Mouse (Mus musculus): Measurements from ENCODE around the gene Gsk3b.
A peak's percentile ranks its signal among the peaks of the same experiment; 100 is the strongest.
"Not testable (repeated sequence)": the region's sequence is repeated elsewhere in the genome, so short reads cannot be mapped to it uniquely, and the experiment has no call there.

The Gsk3b gene

DNA sequence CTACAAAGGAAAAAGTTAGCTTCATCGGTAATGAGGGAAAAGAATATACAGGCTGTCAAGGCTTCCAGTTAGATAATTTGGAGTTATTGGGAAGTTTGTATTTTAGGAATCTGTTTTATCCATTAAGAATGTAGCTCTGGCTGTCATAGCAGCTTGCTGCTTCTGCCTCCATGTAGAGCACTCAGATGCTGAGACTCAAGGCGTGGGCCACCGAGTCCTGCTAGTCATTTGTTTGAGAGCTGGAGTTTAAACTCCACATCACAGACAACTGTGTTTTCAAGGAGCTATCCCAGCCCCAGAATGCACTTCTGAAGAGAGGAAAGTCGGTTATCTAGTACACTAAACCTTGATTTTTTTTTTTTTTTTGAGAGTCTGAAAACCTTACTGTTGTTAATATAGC lies 101.2 kb downstream of the Gsk3b start:
- no peak for DNase-seq (ENCODE audit: low spot score in 2 of 2)

DNA sequence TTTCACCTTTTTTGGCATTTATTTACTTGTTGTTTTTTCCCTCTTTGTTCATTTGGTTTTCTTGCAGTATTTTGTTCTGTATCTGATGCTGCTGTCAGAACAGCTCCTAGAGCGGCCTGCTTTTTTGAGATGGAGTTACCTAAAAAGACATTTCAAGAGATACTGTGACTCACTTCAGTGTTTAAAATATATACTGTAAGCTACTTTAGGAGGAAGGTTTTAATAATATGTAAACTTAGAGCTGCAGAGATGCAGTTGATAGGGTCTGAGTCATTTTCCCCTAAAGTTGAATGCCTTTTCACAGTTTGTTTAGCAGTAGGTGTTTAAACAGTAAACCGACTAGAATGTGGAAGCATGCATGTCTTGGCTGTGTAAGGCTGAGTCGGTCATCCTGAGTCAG lies 101.7 kb downstream of the Gsk3b start:
- DNase-seq (ENCODE audit: low spot score in 2 of 2), result no peak

DNA sequence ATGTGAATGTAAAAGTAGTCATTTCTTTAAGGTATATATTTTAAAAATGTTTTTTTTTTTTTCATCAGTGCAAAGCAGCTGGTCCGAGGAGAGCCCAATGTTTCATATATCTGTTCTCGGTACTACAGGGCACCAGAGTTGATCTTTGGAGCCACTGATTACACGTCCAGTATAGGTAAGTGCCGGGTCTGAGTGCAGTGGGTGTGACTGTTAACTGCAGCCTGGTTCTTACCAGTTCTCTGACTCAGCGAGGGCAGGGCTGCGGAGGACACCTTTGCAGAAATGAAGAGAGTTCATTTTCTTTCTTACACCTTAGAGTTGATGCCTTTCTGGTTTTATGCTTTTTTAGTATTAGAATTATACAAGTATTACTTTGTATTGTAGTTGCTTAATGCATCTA lies 102.7 kb downstream of the Gsk3b start:
- no peak for DNase-seq (ENCODE audit: low spot score in 2 of 2)

DNA sequence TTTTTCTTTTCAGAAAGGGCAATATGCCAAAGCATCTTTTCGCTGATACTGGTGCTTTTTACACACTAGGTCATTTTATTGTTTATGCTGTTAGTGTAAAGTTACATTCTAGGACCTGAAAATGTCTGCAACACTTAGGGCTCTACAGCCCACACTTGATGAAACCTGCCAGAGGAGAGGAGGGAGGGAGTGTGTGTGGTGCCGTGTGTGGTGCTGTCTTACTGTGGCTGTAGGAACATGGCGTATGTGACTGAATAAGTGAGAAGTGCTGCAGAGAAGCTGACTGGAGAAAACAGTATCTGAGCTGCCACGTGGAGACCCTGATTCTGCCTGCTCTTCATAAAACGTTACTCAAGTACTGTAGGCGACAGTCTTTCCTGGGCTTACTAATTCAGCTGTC lies 103.8 kb downstream of the Gsk3b start:
- DNase-seq (ENCODE audit: low spot score in 2 of 2), result no peak

DNA sequence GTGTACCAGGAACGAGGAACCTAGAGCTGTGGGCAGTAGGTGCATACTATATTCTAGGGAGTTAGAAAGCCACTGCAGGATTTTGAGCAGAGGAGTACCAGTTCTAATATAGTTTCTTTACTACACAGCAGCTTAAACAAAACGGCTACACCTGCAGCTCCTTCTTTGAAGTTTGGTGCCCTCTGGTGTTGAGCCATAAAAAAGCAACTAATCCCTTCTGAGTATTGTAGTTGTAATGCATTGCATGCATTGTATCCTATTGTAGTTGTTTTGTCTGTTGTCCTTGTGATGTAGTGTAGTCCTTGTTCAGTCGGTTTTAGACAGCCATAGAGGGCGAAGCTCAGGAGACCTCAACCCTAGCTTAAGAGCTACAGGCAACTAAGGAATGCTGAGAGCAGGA lies 108.5 kb downstream of the Gsk3b start:
- peak; percentile 45 to 60 for DNase-seq (ENCODE audit: low spot score in 2 of 2)

DNA sequence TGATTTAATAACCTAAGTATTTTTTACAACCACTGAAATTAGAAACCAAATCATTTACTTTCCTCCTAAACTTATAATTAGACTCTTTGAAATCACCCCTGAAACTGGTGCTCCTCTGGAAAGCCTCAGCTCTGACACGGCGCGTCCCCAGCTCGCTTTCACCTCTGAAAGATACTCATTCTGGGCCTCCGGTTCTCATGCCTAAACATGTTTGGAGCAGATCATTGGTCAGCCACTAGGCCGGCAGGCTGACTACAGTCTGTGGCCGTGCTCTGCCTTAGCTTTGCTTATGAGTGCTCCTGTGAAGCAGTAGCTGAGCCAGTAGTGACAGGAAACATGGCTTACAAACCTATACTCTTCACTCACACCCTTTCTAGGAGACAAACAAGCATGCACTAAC lies 116.5 kb downstream of the Gsk3b start:
- no peak for DNase-seq (ENCODE audit: low spot score in 2 of 2)

DNA sequence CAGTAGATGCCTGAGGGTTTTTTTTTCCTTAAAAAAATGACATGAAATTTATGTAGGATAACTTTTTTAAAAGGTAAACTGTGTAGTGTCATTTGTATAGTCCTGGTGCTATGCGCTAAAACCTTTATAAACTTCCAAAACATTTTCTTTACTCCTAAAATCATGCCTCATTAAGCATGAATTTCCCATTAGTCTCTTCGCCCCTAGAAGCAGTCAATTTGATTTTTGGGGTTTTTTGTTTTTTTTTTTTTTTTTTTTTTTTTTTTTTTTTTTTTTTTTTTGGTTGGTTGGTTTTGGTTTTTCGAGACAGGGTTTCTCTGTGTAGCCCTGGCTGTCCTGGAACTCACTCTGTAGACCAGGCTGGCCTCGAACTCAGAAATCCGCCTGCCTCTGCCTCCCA lies 133.7 kb downstream of the Gsk3b start:
- not testable (repeated sequence) for DNase-seq (ENCODE audit: low spot score in 2 of 2)

DNA sequence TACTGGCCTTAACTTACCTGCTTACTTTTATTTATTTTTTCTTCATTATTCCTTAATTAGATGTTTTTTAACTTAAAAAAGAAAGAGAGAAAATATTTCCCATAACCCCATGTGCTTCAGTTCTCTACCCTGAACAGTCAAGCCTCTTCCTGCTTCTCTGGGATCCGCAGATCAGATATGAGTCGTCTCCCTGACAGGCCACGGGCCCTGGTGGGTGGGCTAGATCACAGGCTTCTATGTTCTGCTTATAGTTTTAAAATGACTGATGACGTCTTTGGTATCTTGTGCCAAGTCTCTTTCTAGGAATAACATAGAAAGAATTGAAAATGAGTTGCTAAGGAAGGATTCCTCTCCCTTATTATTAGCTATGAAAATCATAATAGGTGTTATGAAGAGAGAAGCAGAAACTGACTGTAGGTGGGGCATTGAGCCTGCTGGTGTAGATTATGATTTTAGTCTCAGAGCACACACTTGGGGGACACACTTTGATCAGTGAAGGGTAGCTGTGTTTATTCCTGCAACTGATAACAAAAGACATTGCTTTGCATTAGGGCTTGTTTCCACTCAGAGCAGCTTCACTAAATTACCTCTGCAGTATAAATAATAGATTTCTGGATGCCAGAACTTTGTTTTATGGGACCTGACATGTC lies 148.3 kb downstream of the Gsk3b start:
- DNase-seq (ENCODE audit: low spot score in 2 of 2), result no peak

DNA sequence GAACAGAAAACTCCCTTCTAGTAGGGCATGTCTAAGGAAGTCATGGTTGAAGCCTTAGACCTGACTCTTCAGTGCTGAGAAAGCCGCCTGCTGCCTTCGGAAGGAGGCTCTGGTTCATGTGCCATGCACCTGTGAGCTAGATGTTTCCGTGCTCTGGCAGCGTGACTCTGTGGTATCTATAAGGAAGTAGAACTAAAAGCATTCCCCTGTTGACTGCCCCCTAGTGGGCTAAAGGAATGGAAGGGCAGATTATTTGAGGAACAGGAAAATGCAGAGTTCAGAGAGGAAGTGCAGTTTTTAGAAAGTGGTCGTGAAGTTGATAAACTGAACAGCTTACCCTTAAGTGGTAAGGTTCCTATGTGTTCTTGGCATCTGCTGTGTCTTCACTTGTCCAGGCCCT lies 150.9 kb downstream of the Gsk3b start:
- peak; percentile 81 to 89 for DNase-seq (ENCODE audit: low spot score in 2 of 2)

DNA sequence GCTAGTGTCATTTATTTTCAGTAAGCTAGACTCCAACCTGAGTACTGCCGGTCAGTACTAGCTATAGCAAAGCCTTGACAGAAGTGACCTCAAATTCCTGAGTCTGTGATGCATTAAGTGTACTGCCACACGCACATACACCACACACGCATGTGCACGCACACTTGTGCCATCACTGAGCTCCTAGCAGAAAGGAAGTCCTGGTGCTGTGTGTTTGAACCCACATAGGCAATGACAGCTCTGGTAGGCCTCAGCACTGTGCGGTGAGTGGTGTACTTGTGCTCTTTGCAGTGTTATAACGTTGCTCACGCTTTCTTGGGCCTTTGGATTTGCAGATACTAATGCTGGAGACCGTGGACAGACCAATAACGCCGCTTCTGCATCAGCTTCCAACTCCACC lies 151.4 kb downstream of the Gsk3b start:
- DNase-seq (ENCODE audit: low spot score in 2 of 2), result no peak

DNA sequence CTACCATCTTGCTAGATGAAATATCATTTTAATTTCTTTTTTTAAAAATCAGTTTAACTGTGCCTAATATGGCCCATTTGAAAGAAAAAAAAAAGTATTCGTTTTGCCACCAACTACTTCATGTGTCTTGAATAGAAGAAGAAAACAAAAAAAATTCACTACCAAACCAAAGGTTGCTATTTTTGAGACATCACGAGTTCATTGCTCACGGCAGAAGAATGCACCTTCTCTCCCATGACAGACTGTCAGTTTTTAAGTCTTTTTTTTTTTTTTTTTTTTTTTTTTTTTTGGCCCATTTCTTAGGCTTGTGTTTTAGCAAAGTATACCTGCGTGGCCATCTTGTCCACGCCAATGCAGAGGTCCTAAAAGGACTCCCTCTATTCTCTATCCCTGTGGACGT lies 155.3 kb downstream of the Gsk3b start:
- no peak for DNase-seq (ENCODE audit: low spot score in 2 of 2)

DNA sequence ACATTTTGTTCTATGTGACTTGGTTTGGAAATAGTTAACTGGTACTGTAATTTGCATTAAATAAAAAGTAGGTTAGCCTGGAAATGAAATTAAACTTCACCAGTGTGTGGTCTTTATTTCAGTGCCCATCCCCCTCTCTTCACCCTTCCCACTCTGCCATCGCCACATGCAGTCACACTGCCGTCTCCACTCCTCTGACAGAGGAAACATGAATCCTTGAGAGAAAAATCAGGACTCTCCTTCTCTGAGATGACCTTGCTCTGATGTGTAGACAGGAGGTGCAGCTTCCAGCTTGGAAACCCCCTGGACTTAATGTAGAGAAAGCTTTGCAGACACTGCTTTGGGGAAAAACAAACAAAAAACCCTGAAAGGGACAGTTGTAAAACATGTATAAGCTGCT lies 156.6 kb downstream of the Gsk3b start:
- DNase-seq (ENCODE audit: low spot score in 2 of 2), result no peak

DNA sequence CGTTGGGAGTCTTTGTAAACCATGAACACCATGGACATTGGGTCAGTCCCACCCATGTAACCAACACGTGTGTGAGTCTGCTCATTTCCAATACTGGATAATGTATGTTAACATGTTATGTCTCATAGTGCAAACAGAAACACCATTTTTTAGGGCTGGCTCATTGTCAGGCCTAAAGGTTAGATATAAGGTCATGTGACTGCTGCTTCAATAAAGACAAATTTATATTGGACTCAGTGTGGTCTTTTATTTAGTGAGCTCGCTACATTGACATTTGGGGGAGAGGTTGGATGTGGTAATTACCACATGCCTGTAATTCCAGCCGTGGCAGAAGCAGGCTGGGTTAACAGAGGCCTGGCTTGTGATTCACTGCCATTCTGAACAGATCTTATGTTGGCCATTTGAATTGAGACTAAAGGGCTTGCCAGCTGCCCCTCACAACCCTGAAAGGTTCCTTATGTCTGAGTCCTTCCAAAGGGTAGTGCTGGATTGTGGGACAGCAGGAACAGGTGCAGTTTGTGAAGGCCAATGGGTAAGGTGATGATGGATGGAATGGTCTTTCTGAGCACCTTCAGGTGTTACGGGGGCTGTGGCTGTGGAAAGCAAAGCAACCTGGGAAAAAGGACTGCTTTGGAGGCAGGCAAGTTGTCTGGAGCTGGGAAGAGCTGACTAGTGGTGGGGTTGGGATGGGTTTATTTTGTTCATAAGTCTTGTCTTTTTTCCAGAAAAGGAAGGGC lies 157.2 kb downstream of the Gsk3b start:
- no peak for DNase-seq (ENCODE audit: low spot score in 2 of 2)

DNA sequence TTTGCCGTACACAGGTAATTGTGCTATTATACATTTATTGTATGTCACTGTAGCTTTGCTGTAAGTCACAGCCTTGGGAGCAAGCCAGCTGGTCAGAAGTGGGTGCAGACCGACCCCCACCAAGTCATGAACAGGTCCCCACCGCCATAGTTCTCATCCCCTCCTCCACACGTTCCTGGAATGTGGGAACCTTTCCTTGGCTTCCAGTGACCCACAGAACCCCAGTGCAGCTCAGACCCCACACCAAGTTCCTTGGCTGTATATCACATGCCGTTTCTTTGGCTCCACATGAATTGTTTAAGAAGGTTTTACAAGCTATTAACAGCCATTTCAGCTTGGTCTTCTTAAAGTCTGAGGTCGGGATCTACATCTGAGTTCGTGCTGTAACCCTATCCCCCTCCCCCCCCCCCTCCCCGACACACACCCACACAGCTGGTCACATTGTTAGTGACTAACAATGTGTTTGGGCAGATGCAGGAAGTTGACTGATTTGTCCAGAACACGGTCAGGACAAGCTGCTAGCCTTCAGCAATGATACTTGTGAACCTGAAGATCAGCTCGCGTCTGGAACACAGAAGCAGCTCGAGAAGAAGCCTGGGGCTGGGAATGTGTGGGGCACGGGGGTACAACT lies 159.6 kb downstream of the Gsk3b start:
- no peak for DNase-seq (ENCODE audit: low spot score in 2 of 2)

DNA sequence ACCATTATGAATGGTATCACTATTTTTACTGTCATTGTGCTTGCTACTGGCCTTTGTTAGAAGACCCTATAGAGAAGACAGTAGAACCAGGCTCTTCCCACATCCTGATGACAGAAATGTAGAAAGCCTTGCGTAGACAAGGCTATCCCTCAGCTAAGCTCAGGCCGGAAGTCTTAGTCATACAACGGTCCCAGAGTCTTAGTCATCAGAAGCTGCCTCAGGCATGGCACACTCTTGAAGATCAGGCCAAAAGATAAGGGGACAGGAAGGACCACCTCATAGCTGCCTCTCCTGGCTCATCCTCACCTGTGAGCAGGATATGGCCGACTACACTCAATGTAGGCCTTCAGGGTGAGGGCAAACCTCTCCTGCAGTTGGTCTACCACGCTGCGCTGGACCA lies 161.7 kb downstream of the Gsk3b start:
- DNase-seq (ENCODE audit: low spot score in 2 of 2), result no peak

DNA sequence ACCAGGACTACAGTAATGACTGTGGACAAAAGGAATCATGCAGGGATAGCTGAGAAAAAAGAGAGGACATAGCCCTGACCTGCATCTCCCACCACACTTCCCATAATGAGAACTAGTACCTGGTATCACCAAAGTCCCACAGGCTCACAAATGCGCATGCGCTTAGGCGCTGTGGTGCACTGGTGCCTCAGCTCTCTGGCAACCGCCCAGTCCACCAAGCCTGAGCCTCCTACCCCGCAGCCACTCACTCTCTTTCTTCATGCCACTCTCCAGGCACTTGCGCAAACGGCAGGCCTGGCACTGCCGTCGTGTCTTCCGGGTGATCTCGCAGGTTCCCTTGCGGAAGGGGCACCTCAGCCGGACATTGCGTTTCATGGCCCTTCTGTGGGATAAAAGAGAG lies 165.2 kb downstream of the Gsk3b start:
- no peak for DNase-seq (ENCODE audit: low spot score in 2 of 2)

DNA sequence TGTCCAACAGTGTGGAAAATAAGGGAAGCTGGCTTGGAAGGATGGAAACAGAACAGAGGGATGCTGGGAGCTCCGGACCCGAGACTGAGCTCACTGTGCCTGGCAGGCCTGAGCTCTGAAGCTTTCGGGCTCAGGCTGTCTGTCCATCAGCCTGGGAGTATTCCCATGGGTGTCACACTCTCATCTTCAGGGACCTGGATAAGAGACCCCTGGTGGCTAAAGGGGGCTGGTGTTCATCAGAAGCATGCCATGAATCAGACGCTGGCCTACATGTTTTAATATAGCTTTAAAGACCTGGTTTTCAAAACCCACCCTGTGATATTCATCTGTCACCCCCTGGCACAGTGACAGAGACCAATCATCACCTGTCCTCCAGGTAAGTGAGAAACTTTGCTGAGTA lies 166.3 kb downstream of the Gsk3b start:
- DNase-seq (ENCODE audit: low spot score in 2 of 2), result no peak

DNA sequence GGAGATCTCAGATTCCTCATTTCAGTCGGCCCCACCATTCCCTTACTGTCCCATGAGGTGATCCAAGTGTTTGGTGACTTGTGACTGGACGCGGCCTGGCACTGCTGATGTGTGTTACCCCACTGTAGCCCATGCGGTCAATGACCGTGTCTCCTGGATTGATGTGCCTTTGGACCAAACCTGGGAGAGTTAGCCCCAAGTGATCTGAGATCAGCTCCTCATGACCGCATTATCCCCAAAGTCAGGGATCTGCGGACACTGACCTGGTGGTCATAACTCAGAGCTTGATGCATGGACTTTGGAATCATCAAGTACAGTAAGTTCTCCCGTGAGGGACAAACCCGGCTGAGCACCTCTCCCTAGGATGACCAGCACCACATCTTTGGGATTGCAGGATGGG lies 167.1 kb downstream of the Gsk3b start:
- no peak for DNase-seq (ENCODE audit: low spot score in 2 of 2)

DNA sequence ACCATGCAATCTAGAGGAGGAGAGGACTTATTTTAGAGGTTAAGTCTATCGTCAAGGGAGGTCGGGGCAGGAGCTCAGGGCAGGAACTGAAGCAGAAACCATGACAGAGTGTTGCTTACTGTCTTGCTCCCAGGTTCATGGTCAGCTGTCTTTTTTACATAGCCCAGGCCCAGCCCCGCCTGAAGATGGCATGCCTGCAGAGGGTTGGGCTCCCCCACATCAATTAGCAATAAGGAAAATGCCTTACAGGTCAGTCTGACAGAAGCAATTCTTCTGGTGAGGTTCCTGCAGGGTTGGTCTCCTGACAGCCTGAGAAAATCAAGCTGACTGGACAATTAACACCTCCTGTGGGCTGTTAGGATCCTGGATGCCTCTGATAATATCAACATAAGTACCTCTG lies 182.8 kb downstream of the Gsk3b start:
- no peak for DNase-seq (ENCODE audit: low spot score in 2 of 2)

DNA sequence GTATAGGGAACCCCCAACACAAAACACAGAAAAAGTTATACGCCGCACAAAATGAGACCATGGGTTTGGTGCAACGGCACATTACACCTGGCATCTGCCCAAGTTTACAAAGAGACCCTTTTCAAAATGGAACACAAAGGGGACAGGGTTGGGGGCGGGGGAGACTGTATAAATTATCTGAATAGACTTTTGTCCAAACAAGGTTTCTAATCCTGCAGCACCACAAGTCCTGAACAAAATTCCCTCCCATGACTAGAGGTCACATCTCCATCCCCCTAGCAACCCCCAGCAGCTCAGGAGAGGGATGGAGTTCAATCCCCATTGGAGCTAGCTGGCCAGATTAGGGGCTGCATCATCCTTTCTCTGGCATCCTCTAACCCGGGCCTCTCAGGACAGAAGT lies 183.7 kb downstream of the Gsk3b start:
- DNase-seq (ENCODE audit: low spot score in 2 of 2), result no peak

DNA sequence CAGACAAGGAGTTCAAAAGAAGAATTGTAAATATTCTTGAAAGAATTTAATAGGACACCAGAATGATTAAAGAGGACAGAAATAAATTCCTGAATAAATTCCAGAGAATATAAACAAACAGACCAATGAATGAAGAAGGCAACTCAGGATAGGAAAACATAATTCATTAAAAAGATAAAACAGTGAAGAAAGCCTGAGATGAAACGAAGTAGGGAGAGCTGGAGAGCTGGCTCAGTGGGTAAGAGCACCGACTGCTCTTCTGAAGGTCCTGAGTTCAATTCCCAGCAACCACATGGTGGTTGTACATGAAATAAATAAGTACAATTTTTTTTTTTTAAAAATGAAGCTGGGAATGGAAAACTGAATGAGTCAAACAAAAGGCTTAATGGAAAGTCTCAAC lies 185.9 kb downstream of the Gsk3b start:
- DNase-seq (ENCODE audit: low spot score in 2 of 2), result no peak

DNA sequence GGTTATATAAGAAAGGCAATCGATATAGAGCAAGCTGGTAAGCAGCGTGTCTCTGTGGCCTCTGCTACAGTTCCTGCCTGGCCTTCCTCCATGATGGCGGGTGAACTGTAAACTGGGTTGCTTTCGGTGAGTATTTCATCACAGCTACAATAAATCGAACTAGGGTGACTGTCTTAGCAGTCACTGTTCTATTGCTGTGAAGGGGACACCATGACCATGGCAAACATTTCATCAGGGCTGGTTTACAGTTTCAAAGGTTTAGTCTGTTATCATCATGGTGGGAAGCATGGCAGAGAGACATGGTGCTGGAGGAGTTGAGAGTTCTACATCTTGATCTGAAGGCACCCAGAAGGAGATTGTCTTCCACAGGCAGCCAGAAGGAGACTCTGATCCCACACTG lies 191.0 kb downstream of the Gsk3b start:
- DNase-seq (ENCODE audit: low spot score in 2 of 2), result no peak

DNA sequence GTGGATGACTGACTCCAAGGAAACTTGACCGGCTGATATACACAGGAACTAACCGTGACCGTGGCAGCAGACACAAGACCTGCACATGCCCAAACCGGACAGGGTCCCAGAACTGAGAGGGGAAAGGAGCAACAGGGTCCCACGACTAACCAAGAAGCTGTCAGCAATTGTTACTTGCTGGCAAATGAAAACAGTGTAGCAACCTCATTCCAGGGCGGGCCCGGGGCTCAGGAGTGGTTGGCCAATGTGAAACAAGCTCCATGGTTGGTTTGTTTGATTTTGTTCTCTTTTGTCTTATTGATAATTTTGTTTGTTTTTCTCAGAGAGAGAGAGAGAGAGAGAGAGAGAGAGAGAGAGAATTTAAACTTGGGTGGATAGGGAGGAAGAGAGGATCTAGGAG lies 192.2 kb downstream of the Gsk3b start:
- no peak for DNase-seq (ENCODE audit: low spot score in 2 of 2)
